Mouse (Mus musculus): Measurements from ENCODE around the gene Cbx2. TPM values are rescaled to one million over a fixed set of nuclear protein-coding genes. Genes with fewer than 3 reads are reported as not detected.

Gene Cbx2
- polyA plus RNA-seq, 1 experiment, result not detected

- TF ChIP-seq GATA1 (IDR thresholded peaks at IDR 0.05; ENCODE audit: low read length), result no peak
These were observed 13.0 kb downstream of the Cbx2 start for GRCm38 (mm10) chr11:119035686-119036165.

- TF ChIP-seq GATA1 (IDR thresholded peaks at IDR 0.05; ENCODE audit: low read length), result no peak
These were observed 13.7 kb downstream of the Cbx2 start for GRCm38 (mm10) chr11:119036447-119036846.

GRCm38 (mm10) chr11:119036934-119037779 lies 14.4 kb downstream of the Cbx2 start:
- TF ChIP-seq GATA1 (IDR thresholded peaks at IDR 0.05; ENCODE audit: low read length), result no peak

GRCm38 (mm10) chr11:119037780-119038401 lies 15.1 kb downstream of the Cbx2 start:
- no peak for TF ChIP-seq GATA1 (IDR thresholded peaks at IDR 0.05; ENCODE audit: low read length)

- TF ChIP-seq GATA1 (IDR thresholded peaks at IDR 0.05; ENCODE audit: low read length), result no peak
These were observed 16.2 kb downstream of the Cbx2 start for GRCm38 (mm10) chr11:119038744-119039484.

- no peak for TF ChIP-seq GATA1 (IDR thresholded peaks at IDR 0.05; ENCODE audit: low read length)
These were observed 17.2 kb downstream of the Cbx2 start for GRCm38 (mm10) chr11:119039732-119040512.

GRCm38 (mm10) chr11:119040600-119041324 lies 18.0 kb downstream of the Cbx2 start, which contains the start of gene Cbx8:
Cbx8 (minus strand) TSS chr11:119040969.
- TF ChIP-seq GATA1 (IDR thresholded peaks at IDR 0.05; ENCODE audit: low read length), result no peak

GRCm38 (mm10) chr11:119041325-119041716 lies 18.6 kb downstream of the Cbx2 start:
- TF ChIP-seq GATA1 (IDR thresholded peaks at IDR 0.05; ENCODE audit: low read length), result no peak

- no peak for TF ChIP-seq GATA1 (IDR thresholded peaks at IDR 0.05; ENCODE audit: low read length)
These were observed 19.1 kb downstream of the Cbx2 start for GRCm38 (mm10) chr11:119041750-119042465.

GRCm38 (mm10) chr11:119042466-119043272 lies 19.9 kb downstream of the Cbx2 start:
- no peak for TF ChIP-seq GATA1 (IDR thresholded peaks at IDR 0.05; ENCODE audit: low read length)

- no peak for TF ChIP-seq GATA1 (IDR thresholded peaks at IDR 0.05; ENCODE audit: low read length)
These were observed 20.4 kb downstream of the Cbx2 start for GRCm38 (mm10) chr11:119043273-119043540.

- no peak for TF ChIP-seq GATA1 (IDR thresholded peaks at IDR 0.05; ENCODE audit: low read length)
These were observed 21.2 kb downstream of the Cbx2 start for GRCm38 (mm10) chr11:119043761-119044550.
